Mouse (Mus musculus) C3H10T1/2 (cell line): ENCODE results near the gene Ncf2. TPM values are rescaled to one million over a fixed set of nuclear protein-coding genes. Genes with fewer than 3 reads are reported as not detected.

Source experiments
- polyA plus RNA-seq, 2 experiments: library from polyadenylated mRNA; unstranded; fragments of >200 nt; fragmentation: generic; extraction: Trizol; gene quantifications; one replicate each; pipeline ENCODE4 v1.2.1; 2012; ENCODE audit warnings: missing spikeins in 2 of 2

Ncf2 gene
- under 1 TPM in 1 of 2 experiments, not detected in 1; 0.05 TPM for polyA plus RNA-seq

GRCm38 (mm10) chr1:152799897-152800296, at the start of gene Ncf2:
Gene Ncf2 (plus strand): TSS chr1:152800194.

GRCm38 (mm10) chr1:152750312-152750965, 49.6 kb upstream of the Ncf2 start, which contains the start of gene Apobec4:
Gene Apobec4 (plus strand): TSS chr1:152750551.

DNA sequence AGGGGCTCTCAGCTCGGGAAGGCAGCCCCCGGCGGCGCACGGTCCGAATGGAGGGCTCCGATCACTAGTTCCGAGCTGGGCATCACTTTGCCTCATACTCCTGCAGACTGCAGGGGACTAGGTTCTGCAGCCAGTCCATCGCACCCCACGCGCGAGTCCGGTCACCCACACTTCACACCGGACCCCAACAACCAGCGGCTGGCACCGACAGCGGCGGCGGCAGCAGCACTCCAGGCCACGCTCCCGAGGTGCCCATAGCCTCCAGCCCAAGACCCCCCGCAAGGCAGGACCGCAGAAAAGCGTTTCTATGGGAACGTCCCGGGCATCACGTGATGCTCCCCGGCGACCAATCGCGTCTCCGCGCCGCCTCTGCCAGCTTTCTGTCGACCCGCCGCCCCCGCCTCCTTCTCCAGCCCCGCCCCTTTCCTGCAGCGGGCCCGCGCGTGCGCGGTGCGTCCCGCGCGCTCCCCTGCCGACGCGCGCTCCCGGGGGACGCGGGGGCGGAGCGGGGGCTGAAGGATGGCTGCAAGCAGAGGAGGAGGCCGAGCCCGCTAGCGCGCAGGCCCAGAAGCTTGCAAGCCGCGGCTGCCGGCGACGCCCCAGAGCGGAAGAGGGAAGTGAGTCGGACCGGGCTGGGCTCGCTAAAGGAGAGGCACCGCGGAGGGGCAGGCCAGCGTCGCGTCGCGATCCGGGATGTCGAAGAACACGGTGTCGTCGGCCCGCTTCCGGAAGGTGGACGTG, 33.8 kb upstream of the Ncf2 start, which contains the start of the genes Rgl1 and Arpc5:
TSS of gene Rgl1 (minus strand) at position 320 of the 741 bp plus-strand sequence.
TSS of gene Arpc5 (plus strand) at position 511 of the 741 bp plus-strand sequence.

Other genes with a start within 250 kb of the Ncf2 start
- gene Apobec4, start 49.6 kb upstream of the Ncf2 start, polyA plus RNA-seq, result under 1 TPM in 1 of 2 experiments, not detected in 1; 0.05 TPM
- gene Rgl1, start 33.8 kb upstream of the Ncf2 start, polyA plus RNA-seq, result 10 to 100 TPM; 12.4 to 19.9 TPM
- 10 to 100 TPM; 23.8 to 84.2 TPM for gene Arpc5, start 33.7 kb upstream of the Ncf2 start, polyA plus RNA-seq
- gene Smg7, start 102.5 kb downstream of the Ncf2 start, polyA plus RNA-seq, result 10 to 100 TPM in 1 of 2 experiments, 1 to 10 TPM in 1; 1.2 to 12.5 TPM
- gene Nmnat2, start 154.8 kb downstream of the Ncf2 start, polyA plus RNA-seq, result 1 to 10 TPM in 1 of 2 experiments, under 1 TPM in 1; 0.90 to 4.6 TPM